Mouse (Mus musculus) brain, embryonic 14.5 days (tissue): ENCODE data around the gene Clba1.

Experiments used
- CTCF ChIP-seq: fragments of 200-500 bp; IDR thresholded peaks from 2 replicates; pipeline ENCODE4 v1.5.1; 2012; ENCODE audit warnings: inconsistent platforms, mild to moderate bottlenecking, moderate library complexity, borderline replicate concordance; ENCODE audit not compliant: insufficient read depth, insufficient read length; ENCODE audit errors: extremely low read depth
- POLR2A ChIP-seq: fragments of 200-500 bp; IDR thresholded peaks from 2 replicates; pipeline ENCODE4 v1.6.1; 2012; ENCODE audit warnings: mild to moderate bottlenecking, inconsistent platforms, borderline replicate concordance; ENCODE audit not compliant: poor library complexity, insufficient read depth, insufficient read length, severe bottlenecking; ENCODE audit errors: extremely low read depth

DNA sequence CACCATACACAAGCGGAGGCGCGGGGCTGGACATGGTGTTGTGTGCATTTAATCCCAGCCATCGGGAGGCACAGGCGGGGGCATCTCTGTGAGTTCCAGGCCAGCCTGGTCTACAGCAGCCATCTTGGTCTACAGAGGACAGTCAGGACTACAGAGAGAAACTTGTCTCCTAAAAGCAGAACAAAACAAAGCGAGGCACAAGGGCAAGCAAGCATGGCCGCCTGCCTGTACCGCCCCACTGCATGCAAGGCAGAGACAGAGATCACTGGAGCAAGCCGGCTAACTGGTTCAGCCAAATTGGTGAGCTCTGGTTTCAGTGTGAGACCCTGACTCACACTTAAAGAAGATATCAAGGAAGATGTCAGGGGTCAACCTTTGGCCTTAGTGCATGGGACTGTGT is 41.6 kb downstream of the Clba1 start:
- no peak for TF ChIP-seq POLR2A
- TF ChIP-seq CTCF: no peak
